Mouse (Mus musculus): ENCODE measurements around the gene Mtch1. TPM values are rescaled to one million over a fixed set of nuclear protein-coding genes. Genes with fewer than 3 reads are reported as not detected.

Mtch1 gene
- polyA plus RNA-seq (2012; rRNA removed), result 629 and 649 TPM in 2 replicates

DNA sequence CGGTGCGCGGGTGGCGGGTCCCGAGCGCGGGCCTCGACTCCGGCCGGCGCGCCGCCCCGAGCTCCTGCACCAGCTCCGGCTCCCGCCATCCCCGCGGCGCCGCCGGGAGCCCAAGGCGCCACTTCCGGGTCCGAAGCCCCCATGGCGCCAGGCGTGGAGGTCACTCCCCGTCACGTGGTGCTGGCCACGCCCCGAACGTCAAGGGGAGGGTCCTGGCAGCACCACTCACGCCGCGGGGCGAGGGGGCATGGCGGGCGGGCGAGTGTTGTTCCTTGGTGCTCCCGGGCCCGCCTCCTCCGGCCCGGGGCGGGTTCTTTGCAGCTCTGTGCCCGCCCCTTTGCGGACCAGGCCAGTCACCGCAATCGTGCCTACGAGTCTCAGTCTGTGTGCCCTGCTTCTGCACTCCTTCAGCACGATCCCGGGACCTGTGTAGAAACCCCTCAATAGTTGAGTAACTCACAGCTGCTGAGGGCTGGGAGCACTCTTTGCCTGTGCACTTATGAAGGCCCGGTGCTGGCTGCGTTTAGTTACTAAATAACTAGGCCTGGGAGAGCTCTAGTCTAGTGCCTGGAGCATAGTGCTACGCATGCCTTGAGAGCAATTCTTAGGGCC lies at the start of gene Mtch1:
Gene Mtch1, minus strand, starts transcription at position 290 of the 612 bp plus-strand sequence.

GRCm38 (mm10) chr17:29360761-29361221 lies 13.1 kb upstream of the Mtch1 start, which contains the start of gene Fgd2:
TSS of gene Fgd2 (plus strand) at chr17:29360914.

DNA sequence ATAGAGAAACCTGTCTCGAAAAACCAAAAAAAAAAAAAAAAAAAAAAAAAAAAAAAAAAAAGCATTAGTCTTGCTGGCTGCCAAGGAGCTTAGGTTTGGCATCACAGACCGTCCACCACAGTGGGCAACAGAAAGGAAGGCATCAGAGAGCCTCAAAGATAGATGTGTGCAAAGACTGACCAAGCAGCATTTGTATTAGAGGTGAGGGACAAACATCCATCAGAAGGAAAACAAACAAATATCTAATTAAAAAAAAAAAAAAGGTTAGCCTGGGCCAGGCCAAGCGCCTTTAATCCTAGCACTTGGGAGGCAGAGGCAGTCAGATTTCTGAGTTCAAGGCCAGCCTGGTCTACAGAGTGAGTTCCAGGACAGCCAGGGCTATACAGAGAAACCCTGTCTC lies 30.4 kb downstream of the Mtch1 start, which contains the start of gene Pi16:
Gene Pi16, plus strand, starts transcription at position 301 of the 400 bp plus-strand sequence.

Other genes starting within 250 kb of the Mtch1 start
- gene Rab44, start 233.8 kb downstream of the Mtch1 start, polyA plus RNA-seq (2012; rRNA removed), result 0.27 and 0.98 TPM in 2 replicates
- 23.3 and 23.5 TPM in 2 replicates for gene Cpne5, start 109.8 kb downstream of the Mtch1 start, polyA plus RNA-seq (2012; rRNA removed)
- 77.9 and 78.3 TPM in 2 replicates for gene Ppil1, start 83.7 kb downstream of the Mtch1 start, polyA plus RNA-seq (2012; rRNA removed)
- gene BC004004, start 79.1 kb downstream of the Mtch1 start, polyA plus RNA-seq (2012; rRNA removed), result 68.0 and 74.2 TPM in 2 replicates
- gene Pi16, start 30.3 kb downstream of the Mtch1 start, polyA plus RNA-seq (2012; rRNA removed), result 3.0 and 3.1 TPM in 2 replicates
- gene Fgd2, start 13.0 kb upstream of the Mtch1 start, polyA plus RNA-seq (2012; rRNA removed), result 7.5 and 7.9 TPM in 2 replicates
- 15.1 and 15.2 TPM in 2 replicates for gene Pim1, start 142.8 kb upstream of the Mtch1 start, polyA plus RNA-seq (2012; rRNA removed)
- not detected in 2 replicates for gene Gm17657, start 201.7 kb upstream of the Mtch1 start, polyA plus RNA-seq (2012; rRNA removed)
- gene Tbc1d22b, start 201.9 kb upstream of the Mtch1 start, polyA plus RNA-seq (2012; rRNA removed), result 28.9 and 32.1 TPM in 2 replicates
- gene Tmem217, start 204.5 kb upstream of the Mtch1 start, polyA plus RNA-seq (2012; rRNA removed), result 0.15 and 0.17 TPM in 2 replicates